Mouse (Mus musculus) adrenal gland (tissue): ENCODE measurements at regions not wholly inside any gene's neighbourhood (a gene's known extent, or its start where the extent isn't known, plus 50 kb on each side); places are given as distances from the start of the nearest gene placed in this dataset.

ENCODE experiments used
- intact Hi-C: fragments of 180-260 bp; cut with DNase I; formaldehyde crosslinking; loops from one replicate; pipeline ENCODE4 v1.15.1; 2025

GRCm38 (mm10) chr16:62496697-62497096 lies 289.9 kb downstream of the Nsun3 start:
- intact Hi-C loops = no loop called here

GRCm38 (mm10) chr16:62470133-62470532 lies 316.5 kb downstream of the Nsun3 start:
- intact Hi-C loops = no loop called here

DNA sequence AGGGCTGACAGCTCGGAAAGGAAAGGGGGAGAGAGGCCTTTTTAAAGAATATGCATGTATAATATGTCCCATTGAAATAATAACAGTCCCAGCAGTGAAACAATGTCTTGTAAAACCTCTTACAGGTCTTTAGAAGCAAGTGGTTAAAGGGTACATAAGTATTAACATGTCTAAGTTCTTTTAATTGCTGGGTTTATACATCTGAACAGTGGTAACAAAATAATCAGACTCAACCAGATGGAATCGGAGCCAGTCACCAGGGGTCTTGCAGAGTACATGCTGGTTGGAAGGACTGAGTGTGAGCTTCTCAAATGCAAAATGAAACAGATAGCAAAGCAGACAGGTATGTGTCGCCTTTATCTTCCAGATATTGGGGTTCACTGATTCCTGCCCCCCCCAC lies 317.3 kb downstream of the Nsun3 start:
- intact Hi-C loops = no loop called here

- intact Hi-C loops = no loop called here
Measured at GRCm38 (mm10) chr16:62468846-62469245, 317.8 kb downstream of the Nsun3 start.

GRCm38 (mm10) chr16:62459949-62460551 lies 326.6 kb downstream of the Nsun3 start:
- intact Hi-C loops = no loop called here

- intact Hi-C loops = no loop called here
Measured at GRCm38 (mm10) chr16:62449735-62450134, 336.9 kb downstream of the Nsun3 start.

DNA sequence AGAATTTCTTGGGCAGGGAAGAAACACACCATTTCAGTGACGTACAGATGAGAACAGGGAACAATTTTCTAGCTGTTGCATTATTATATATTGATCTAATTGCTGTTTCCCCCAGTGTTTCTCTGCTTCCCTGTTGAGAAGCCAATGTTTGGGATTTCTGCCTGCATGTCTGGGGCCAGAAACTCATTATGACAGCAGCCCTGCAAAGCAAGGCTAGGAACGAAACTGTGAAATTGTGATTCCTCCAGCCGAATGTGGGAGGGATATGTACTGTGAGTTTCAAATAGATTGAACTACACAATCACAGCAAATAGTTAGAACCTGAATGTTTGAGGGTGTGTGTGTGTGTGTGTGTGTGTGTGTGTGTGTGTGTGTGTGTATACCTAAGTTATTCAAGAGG lies 339.2 kb downstream of the Nsun3 start:
- intact Hi-C loops = no loop called here

GRCm38 (mm10) chr16:62441197-62441596 lies 345.4 kb downstream of the Nsun3 start:
- intact Hi-C loops = no loop called here

DNA sequence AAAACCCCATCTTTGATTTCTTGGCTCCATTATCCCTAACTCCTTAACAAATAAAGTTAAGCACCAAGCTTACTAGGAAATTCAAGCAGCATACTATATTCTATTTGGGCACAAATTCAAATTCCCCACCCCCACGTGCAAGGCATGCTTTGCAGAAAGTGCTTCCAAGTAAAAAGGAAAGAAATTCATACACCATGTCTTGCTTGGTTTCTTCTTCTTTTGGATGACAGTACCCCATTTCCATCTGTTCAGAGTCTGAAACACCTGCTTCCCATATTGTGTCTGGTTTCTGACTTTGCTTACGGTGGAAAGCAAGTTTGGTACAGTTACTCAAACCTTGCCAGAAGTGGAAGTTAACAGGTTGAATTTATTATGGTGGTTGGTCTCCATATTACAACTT lies 353.5 kb downstream of the Nsun3 start:
- intact Hi-C loops = no loop called here

DNA sequence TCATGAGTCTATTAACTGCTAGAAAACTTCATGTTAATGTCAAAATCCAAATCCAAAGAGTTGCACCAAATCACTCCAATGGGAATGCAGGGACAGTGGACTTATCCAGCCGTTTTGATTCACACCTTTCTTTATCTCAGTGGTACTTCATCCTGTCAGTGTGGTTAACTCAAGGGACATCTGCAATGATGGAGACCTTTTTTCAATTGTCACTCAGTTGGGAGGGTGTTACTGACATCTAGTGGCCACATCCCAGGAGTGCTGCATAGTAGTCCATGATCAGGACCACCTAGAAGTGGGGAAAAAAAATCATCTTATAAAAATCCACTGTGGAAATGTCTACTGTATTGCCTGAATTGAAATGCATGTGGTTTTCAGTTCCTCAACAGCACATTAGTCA lies 372.1 kb downstream of the Nsun3 start:
- intact Hi-C loops = loop anchor here (10.0 kb wide), 1 partner anchor 350 kb away; no protein-coding TSS in a partner anchor

DNA sequence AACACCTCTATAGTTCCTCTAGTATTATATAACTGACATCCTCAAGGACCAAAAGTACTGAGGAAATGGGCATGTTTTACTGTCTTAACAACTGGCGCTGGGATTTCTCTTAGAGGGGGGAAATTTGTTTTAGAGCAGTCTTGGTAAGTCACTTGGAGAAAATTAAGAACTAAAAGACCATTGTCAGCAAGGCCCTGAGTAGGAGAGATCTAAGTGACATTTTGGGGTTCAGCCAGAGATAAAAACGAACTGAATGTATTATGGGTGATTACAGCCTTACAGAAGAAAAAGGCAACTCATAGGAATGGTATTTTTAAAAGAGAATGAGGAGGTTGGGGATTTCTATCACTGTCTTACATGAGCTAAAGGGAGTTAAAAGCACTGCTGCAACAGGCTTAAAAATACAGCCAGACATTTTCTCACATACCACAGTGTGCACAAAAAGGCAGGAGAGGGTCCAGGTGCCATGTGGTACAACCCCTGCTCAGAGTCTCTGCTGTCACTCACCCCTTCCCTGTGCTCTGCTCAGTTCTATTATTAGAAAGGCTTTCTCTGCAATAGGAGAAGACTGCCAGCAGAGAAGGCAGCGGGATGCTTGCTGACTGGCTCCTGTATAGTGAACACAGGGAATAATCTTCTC lies 379.0 kb downstream of the Nsun3 start:
- intact Hi-C loops = no loop called here

DNA sequence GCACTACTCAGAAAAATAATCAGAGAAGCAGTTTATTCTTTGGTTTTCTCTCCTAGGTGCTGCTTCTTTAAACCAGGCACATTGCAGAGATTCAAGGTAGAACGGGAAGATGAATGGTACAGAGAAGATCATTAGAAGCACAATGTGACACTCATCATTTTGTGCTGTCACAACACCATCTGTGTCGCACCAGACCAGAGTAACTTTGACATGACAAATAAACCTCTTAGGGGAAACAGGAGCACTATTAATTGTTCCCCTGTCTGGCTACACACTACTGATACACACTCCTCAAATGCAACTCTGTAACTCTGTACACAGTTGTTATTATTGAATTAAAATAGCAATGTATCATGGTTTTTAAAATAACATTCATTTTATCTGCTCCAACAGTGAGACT lies 380.2 kb downstream of the Nsun3 start:
- intact Hi-C loops = no loop called here

DNA sequence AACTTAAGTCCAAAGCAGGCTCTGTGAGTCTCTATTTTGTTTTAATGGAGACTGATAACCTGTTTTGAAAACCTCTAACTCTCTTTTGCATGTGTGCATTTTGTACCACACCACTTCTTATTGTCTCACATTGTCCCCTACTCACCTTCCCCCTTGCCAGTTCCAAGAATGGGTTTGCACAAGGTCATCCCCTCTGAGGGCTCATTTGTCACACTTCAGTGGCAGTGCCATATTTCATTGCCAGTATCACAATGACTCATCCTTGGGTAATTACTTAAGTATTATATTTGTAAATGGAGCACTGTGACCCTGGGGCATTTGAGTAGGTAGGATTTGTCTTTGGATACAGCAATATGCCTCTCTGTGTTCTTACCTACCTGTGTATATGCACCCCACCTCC lies 429.3 kb downstream of the Nsun3 start:
- intact Hi-C loops = no loop called here

DNA sequence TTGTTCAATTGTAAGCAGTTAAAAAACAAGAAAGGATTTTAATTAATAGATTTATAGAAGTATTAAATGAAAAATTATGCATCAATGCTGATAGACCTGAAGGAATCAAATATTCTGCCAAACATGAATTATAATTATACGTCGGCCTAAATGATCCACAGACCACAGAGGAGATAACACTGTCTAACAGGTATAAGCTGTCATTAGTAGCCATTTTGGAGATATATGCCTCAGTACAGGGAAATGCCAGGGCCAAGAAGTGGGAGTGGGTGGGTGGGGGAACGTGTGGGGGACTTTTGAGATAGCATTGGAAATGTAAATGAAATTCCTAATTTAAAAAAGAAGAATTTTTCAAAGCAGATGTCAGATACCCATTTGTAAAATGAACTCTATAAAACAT lies 430.3 kb downstream of the Nsun3 start:
- intact Hi-C loops = no loop called here

- intact Hi-C loops = no loop called here
Measured at GRCm38 (mm10) chr16:62355830-62356270, 430.8 kb downstream of the Nsun3 start.

- intact Hi-C loops = no loop called here
Measured at GRCm38 (mm10) chr16:62327378-62328036, 459.1 kb downstream of the Nsun3 start.

- intact Hi-C loops = no loop called here
Measured at GRCm38 (mm10) chr16:62325534-62326244, 460.9 kb downstream of the Nsun3 start.

DNA sequence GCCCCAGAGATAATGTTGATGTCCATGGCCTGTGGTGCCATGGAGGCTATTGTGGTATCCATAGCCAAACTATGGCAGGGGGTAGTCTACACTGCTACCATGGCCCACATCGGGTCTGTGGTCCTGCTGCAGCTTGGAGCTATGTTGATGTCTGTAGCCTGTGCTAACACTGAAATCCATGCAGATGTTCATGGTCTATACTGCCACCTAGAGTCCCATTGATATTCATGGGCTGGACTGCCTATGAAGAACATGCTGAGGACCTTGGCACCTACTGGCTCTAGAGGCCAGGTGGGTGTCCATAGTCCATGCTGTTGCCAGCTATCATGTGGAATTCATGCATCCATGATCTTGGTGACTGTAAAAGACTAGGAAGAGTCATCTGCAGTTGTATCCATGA lies 463.8 kb downstream of the Nsun3 start:
- intact Hi-C loops = no loop called here

GRCm38 (mm10) chr16:62288948-62289347 lies 497.7 kb downstream of the Nsun3 start:
- intact Hi-C loops = no loop called here
